Mouse (Mus musculus): ENCODE data around the gene Olfr1340.
A peak's percentile ranks its signal among the peaks of the same experiment; 100 is the strongest.

DNA sequence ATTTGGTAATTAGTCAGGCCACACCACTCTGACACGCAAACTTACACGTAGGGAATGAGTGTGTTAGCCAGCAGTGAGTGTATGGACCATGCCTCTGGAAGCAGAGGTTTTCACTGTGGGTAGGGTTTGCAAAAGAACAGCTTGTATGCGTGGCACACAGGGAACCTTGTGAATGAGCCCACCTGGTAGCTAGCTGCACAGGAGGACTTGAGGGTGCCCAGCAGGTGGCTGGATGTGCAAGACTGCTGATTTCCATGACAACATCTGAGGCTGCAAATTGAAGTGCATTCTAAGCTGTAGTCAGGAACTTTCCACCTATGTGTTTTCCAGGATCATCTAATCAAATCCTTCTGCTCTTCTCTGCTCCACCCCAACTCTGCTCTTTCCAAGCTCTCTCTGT lies 19.6 kb downstream of the Olfr1340 start:
- peak; percentile 68; the same call in 1 of the 2 replicates for TF ChIP-seq EP300 (IDR thresholded peaks at IDR 0.05; ENCODE audit: insufficient read depth, low read depth, low read length)
- TF ChIP-seq POLR2A (IDR thresholded peaks at IDR 0.05; ENCODE audit: insufficient read depth, low read length) = no peak

All from ES-Bruce4 (cell line).